Mouse (Mus musculus): ENCODE measurements around the gene Hist1h4h. TPM values are rescaled to one million over a fixed set of nuclear protein-coding genes. Genes with fewer than 3 reads are reported as not detected.
"Not testable (repeated sequence)": the region's sequence is repeated elsewhere in the genome, so short reads cannot be mapped to it uniquely, and the experiment has no call there.

Gene Hist1h4h
- polyA plus RNA-seq, 1 experiment from 2014 or later: 4.8 TPM

DNA sequence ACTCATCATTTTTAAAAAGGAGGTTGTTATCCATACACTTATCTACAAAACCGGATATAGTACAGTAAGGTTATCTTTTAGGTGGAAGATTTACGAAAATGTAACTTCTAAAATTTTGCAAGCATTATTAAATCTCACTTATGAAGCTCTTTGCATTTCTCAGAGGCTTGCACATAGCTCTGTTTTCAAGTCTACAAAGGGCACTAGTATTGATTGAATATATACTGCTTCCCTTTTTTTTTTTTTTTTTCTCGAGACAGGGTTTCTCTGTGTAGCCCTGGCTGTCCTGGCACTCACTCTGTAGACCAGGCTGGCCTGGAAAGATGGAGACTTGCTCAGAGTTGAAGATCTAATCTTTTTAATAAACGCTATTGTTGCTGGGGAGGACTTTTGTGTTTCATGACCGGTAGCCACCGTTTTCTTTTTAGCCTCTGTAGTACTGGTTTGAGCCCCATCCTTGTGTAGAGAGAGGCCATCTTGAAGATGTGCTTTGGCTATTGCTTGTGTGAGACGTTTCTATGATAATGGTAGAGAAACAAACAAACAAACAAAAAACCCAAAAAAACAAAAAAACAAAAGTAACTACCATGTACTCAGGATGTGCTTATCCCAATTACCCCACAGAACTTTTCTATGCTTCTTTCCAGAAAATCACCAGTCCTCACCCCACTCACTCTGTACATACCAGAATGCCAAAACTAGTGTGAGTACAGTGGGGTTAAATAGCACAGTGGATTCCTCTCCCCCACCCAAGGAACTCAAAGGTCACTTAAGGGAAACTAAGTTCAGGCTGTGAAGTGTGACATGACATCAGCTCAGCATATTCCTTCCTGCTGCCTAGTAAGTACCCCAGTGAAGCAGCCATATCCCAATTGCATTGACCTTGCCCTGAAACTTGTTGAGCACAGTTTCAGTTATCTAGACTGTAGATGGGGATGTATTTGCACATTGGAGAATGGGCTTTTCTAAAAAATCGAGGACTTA is 21.4 kb downstream of the Hist1h4h start:
- no peak for ATAC-seq
- H3K27ac ChIP-seq: peak overlapping the region; percentile 92
- H3K27me3 ChIP-seq (replicated peaks): no peaks in the 10 kb centered on the region
- 0 out of 2 replicates have a peak overlapping the region, but pooled peaks have one; percentile 30 for H3K9ac ChIP-seq
- H3K9me3 ChIP-seq: no peaks in the 10 kb centered on the region
- H3K4me1 ChIP-seq (replicated peaks): peaks cover 3% of the 10 kb centered on the region
- WGBS: 53% methylated on average over 8 of the region's 8 CpGs
- H3K4me2 ChIP-seq (replicated peaks): peak overlapping the region; percentile 61
- peak overlapping the region; percentile 44 for H3K4me3 ChIP-seq (replicated peaks)
- H3K36me3 ChIP-seq: no peaks in the 10 kb centered on the region

DNA sequence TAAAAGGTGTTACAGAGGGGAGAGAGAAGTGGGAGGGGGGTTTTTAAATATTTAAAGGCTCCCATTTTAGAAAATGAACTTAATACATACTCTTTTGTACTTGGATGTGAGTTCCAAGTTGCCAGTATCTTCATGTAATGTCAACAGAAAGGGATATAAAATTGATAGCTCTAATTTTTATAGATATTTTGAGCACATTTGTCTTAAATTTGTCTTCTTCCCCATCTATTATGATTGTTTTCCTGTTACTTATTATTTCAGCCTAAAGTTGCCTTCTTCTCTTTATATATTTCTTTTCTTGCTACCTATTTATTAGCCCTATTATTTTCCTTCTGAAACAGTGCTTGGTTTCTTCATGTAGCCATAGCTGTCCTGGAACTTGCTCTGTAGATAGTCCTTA is 22.1 kb downstream of the Hist1h4h start, which contains the start of gene Hist1h1d:
Gene Hist1h1d (plus strand): TSS at position 301 of the 400 bp plus-strand sequence.
- no peak within 1 kb of the TSS for H3K9ac ChIP-seq
- H3K27ac ChIP-seq: peak within 1 kb of the TSS; percentile 98
- no peaks in the 10 kb centered on the region for H3K9me3 ChIP-seq
- H3K36me3 ChIP-seq: no peaks in the 10 kb centered on the region
- H3K27me3 ChIP-seq (replicated peaks): no peaks in the 10 kb centered on the region
- no peak for ATAC-seq
- peaks cover 3% of the 10 kb centered on the region for H3K4me1 ChIP-seq (replicated peaks)
- H3K4me3 ChIP-seq (replicated peaks): no peak within 1 kb of the TSS
- H3K4me2 ChIP-seq (replicated peaks): peak within 1 kb of the TSS; percentile 61; the same call in 1 of the 2 replicates

DNA sequence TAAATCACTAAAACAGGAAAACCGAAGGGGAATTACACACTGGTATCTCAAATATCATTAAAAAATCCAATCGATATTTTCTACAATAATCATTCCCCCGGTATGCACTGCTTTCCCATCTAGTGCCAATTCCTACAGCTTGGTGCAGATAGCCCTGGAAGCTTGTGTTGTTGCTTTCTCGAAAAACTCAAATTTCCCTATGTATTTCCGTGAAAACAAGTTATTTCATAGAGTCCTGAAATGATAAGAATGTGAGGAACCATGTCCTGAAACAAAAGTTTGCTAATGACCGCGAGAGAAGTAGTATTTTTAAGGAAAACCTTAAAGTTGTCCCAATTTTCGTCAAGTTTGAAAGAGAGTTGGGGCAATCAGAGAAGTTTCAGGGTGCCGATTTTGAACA is 23.5 kb downstream of the Hist1h4h start:
- H3K4me1 ChIP-seq (replicated peaks): peaks cover 3% of the 10 kb centered on the region
- H3K4me2 ChIP-seq (replicated peaks): peak overlapping the region; percentile 88
- no peaks in the 10 kb centered on the region for H3K36me3 ChIP-seq
- H3K27me3 ChIP-seq (replicated peaks): no peaks in the 10 kb centered on the region
- H3K4me3 ChIP-seq (replicated peaks): peak overlapping the region; percentile 56
- peak overlapping the region; percentile 98 for H3K27ac ChIP-seq
- ATAC-seq: no peak
- WGBS: 16% methylated on average over 9 of the region's 9 CpGs
- H3K9me3 ChIP-seq: no peaks in the 10 kb centered on the region
- peak overlapping the region; percentile 28 for H3K9ac ChIP-seq

DNA sequence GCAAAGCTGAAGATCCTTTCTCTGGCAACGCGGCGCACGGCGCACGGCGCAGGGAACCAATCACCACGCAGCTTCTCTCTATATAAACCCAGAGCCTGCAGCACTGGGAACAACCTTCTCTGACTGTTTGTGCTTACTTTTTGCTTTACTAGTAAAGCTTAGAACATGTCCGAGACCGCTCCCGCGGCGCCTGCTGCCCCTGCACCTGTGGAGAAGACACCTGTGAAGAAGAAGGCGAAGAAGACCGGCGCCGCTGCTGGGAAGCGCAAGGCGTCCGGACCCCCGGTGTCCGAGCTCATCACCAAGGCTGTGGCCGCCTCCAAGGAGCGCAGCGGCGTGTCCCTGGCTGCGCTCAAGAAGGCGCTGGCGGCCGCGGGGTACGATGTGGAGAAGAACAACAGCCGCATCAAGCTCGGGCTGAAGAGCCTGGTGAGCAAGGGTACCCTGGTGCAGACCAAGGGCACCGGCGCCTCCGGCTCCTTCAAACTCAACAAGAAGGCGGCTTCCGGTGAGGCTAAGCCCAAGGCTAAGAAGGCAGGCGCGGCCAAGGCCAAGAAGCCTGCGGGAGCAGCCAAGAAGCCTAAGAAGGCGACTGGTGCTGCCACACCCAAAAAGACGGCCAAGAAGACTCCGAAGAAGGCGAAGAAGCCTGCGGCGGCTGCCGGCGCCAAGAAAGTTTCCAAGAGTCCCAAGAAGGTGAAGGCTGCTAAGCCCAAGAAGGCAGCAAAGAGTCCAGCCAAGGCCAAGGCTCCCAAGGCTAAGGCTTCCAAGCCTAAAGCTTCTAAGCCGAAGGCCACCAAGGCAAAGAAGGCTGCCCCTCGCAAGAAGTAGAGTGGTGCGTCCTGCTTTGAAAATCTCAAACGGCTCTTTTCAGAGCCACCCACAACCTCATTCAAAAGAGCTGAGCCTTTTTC is 24.3 kb downstream of the Hist1h4h start:
- Histone ChIP-seq H3K4me2 (replicated peaks) (peak overlapping the region; percentile 88), H3K4me1 (replicated peaks) (peaks cover 3% of the 10 kb centered on the region), H3K9me3 (no peaks in the 10 kb centered on the region), H3K9ac (peak overlapping the region; percentile 87), H3K27me3 (replicated peaks) (no peaks in the 10 kb centered on the region), H3K4me3 (replicated peaks) (peak overlapping the region; percentile 56), H3K36me3 (no peaks in the 10 kb centered on the region), H3K27ac (peak overlapping the region; percentile 98)
- under 1% methylated on average over 54 of the region's 54 CpGs for WGBS
- peak; percentile 86 for ATAC-seq

DNA sequence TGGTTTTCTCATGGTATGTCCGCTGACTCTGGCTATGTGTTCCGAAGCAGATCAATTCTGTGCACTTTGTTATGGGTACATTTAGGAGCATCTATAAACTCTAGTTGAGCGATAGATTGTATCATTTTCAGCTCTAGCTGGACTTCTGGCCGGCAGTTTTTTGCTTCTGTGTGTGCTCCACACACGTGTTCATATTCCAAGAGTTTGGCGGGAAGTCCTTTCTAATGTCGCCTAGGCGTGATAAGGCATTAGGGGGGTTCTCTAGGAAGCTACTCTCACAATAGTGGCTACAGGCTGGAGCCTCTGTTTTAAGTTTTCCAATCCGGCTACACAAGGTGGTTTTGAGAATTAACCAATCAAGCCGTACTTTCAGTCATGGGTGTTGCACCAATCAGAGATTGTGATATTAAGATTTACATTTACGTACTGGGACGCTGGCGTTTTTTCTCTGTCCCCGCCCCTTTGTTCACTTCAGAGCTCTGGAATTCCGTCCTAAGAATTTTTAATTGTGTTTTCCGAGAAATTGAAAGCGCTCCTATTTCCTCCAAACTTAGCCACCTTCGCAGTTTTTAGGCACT is 25.1 kb downstream of the Hist1h4h start:
- H3K4me2 ChIP-seq (replicated peaks): peak overlapping the region; percentile 88
- H3K36me3 ChIP-seq: no peaks in the 10 kb centered on the region
- peaks cover 3% of the 10 kb centered on the region for H3K4me1 ChIP-seq (replicated peaks)
- H3K9ac ChIP-seq: peak overlapping the region; percentile 87
- H3K4me3 ChIP-seq (replicated peaks): peak overlapping the region; percentile 56
- peak; percentile 83 for ATAC-seq
- WGBS: under 1% methylated on average over 18 of the region's 18 CpGs
- H3K27me3 ChIP-seq (replicated peaks): no peaks in the 10 kb centered on the region
- no peaks in the 10 kb centered on the region for H3K9me3 ChIP-seq
- H3K27ac ChIP-seq: peak overlapping the region; percentile 98

DNA sequence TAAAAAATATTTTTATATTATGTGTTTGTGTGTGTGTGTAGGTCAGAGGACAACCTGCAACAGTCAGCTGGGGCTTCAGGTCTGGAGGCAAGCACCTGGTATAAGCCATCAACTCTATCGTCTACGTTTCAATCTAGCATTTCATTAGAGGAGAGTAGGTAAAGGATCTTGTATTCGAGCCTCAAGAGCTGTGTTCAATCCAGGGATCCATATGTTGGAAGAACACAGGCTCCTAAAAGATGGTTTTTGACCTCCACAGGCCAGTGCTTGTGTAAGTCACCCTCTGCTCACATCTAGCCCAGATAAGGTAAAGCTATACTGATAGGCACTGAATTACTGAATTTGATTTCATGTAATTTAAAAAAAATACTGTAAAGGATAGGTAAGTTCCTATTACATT is 26.1 kb downstream of the Hist1h4h start:
- Histone ChIP-seq H3K4me3 (replicated peaks) (no peak overlapping the region), H3K9ac (peak overlapping the region; percentile 4; the same call in 1 of the 2 replicates), H3K27me3 (replicated peaks) (no peaks in the 10 kb centered on the region), H3K4me1 (replicated peaks) (peaks cover 3% of the 10 kb centered on the region), H3K9me3 (no peaks in the 10 kb centered on the region), H3K27ac (peak overlapping the region; percentile 42; the same call in 1 of the 2 replicates), H3K4me2 (replicated peaks) (peak overlapping the region; percentile 26; the same call in 1 of the 2 replicates), H3K36me3 (no peaks in the 10 kb centered on the region)
- no peak for ATAC-seq
- WGBS: 65% methylated on average over 3 of the region's 3 CpGs

DNA sequence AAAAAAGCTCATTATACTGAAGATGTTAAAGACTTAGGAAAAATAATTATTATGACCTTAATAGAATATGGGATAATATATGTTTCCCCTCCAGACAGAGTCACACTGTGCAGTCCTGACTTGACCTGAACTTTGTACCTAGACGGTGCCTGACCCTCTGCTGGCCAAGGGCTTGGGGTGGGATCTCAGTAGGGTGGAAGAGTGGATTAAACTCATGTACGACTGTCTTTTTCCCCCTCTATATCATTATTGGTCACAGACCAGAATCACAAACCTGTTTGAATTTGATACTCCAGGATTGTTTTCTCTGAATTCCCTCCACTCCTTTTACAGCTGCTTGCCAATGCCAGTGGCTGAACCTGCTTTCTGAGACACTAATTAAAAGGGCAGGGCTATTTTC is 29.8 kb downstream of the Hist1h4h start:
- H3K36me3 ChIP-seq; H3K4me1 ChIP-seq (replicated peaks); H3K27me3 ChIP-seq (replicated peaks); H3K4me3 ChIP-seq (replicated peaks); H3K9me3 ChIP-seq; H3K27ac ChIP-seq; ATAC-seq; H3K9ac ChIP-seq; H3K4me2 ChIP-seq (replicated peaks): not testable (repeated sequence)
- WGBS: 18% methylated on average over 2 of the region's 2 CpGs

DNA sequence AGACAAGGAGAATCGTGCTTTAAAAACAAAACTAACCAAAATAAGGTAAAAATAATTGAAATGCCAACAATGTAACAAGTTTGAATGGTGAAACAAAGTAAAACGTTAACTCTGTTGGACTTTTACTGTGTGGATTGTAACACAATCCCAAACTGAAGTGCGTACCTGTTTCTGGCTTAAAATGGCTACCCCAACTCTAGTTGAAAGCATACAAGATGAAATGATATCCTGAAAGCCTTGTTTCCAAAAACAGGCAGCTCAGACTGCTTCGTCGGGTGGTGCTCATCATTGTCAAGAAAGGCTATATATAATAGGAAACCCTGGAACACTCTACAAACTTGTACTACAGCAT is 30.7 kb downstream of the Hist1h4h start:
- ATAC-seq; H3K36me3 ChIP-seq; H3K4me1 ChIP-seq (replicated peaks); H3K27me3 ChIP-seq (replicated peaks); H3K9me3 ChIP-seq: not testable (repeated sequence)
- Histone ChIP-seq H3K4me2 (replicated peaks) (peak overlapping the region; percentile 51), H3K9ac (0 out of 2 replicates have a peak overlapping the region, but pooled peaks have one; percentile 49), H3K4me3 (replicated peaks) (peak overlapping the region; percentile 42), H3K27ac (peak overlapping the region; percentile 93)
- WGBS: 0% methylated on average over 2 of the region's 5 CpGs

DNA sequence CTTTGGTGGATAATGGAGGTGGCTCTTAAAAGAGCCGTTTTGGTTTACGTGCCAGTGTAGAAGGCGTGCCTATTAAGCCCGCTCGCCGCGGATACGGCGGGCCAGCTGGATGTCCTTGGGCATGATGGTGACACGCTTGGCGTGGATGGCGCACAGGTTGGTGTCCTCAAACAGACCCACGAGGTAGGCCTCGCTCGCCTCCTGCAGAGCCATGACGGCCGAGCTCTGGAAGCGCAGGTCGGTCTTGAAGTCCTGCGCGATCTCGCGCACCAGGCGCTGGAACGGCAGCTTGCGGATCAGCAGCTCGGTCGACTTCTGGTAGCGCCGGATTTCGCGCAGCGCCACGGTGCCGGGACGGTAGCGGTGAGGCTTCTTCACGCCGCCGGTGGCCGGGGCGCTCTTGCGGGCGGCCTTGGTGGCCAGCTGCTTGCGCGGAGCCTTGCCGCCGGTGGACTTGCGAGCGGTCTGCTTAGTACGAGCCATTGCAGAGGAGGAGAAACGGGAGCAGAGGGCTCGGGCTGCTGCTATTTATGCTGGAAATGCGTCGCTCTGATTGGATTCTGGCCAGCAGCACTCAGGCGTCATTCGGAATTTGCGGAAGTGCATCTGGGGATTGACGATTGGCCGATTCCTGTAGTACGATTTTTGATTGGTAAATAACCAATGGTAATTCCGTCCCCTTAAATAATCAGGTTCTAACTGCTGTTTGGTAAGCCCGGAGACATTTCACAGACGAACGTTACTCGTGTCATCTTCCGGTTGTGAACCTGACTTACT is 31.2 kb downstream of the Hist1h4h start, which contains the start of gene Hist1h3e:
Gene Hist1h3e (minus strand): TSS at position 487 of the 777 bp plus-strand sequence.
- ATAC-seq: peak; percentile 96
- peak within 1 kb of the TSS; percentile 63 for H3K4me2 ChIP-seq (replicated peaks)
- under 1% methylated on average over 43 of the region's 67 CpGs for WGBS
- not testable (repeated sequence) for H3K4me1 ChIP-seq (replicated peaks); H3K27me3 ChIP-seq (replicated peaks); H3K36me3 ChIP-seq; H3K9me3 ChIP-seq
- H3K27ac ChIP-seq: peak within 1 kb of the TSS; percentile 93
- H3K4me3 ChIP-seq (replicated peaks): peak within 1 kb of the TSS; percentile 42
- peak within 1 kb of the TSS; percentile 49 for H3K9ac ChIP-seq

DNA sequence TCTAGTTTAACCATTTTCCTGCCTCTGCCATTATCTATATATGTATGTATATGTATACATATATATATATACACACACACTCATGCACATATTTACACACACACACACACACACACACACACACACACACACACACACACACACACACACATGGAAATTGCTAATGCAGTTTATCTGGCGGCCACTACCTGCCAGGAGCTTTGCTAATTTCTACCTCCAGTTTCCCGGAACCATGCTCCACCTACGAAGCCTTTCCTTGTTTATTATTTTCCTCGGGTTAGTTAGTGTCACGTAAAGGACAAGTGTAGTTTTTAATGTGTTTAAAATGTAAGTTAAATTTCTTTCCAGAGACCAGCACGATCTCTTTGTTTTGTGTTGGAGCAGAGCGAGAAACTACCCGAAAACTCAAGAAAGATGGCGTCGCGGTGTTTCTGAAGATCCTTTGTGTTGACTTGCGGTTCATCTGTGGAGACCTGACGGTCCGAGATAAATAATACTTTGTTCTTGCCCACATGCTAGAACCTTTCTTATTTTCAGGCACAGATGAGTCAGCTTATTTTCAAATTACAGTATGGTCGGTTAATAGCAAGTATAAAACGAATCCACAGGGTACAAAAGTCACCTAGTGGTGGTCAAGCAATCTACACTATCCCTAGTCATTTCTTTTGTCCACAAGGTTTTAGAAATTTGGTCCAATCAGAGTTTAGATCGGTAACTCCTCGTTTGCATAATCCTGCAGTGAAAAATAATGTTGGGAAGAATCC is 32.0 kb downstream of the Hist1h4h start:
- peak overlapping the region; percentile 42 for H3K4me3 ChIP-seq (replicated peaks)
- ATAC-seq: peak; percentile 64
- H3K9ac ChIP-seq: peak overlapping the region; percentile 36; the same call in 1 of the 2 replicates
- H3K4me2 ChIP-seq (replicated peaks): peak overlapping the region; percentile 63
- 2% methylated on average over 18 of the region's 18 CpGs for WGBS
- no peaks in the 10 kb centered on the region for H3K9me3 ChIP-seq
- H3K27ac ChIP-seq: peak overlapping the region; percentile 93
- no peaks in the 10 kb centered on the region for H3K36me3 ChIP-seq
- H3K27me3 ChIP-seq (replicated peaks): no peaks in the 10 kb centered on the region
- no peaks in the 10 kb centered on the region for H3K4me1 ChIP-seq (replicated peaks)

DNA sequence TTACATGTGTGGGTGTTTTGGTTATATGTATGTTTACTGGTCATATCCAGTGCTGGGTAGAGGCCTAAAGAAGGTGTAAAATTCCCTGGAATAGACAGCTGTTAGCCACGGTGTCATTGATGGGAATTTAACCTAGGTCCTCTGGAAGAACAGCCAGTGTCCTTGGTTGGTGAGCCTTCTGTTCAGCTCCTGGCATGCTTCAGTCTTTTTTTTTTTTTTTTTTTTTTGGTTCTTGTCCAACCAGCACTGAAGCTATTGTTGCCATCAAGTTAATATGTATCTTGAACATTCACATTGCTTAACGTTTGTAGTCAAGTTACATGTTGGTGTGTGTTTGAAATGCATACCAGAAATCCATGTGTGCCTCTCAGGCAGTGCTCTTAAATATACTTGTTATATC is 33.6 kb downstream of the Hist1h4h start:
- Histone ChIP-seq H3K4me1 (replicated peaks) (no peaks in the 10 kb centered on the region), H3K4me2 (replicated peaks) (no peak overlapping the region), H3K27ac (no peak overlapping the region), H3K27me3 (replicated peaks) (no peaks in the 10 kb centered on the region), H3K36me3 (no peaks in the 10 kb centered on the region), H3K4me3 (replicated peaks) (no peak overlapping the region), H3K9me3 (no peaks in the 10 kb centered on the region), H3K9ac (no peak overlapping the region)
- ATAC-seq: no peak
- WGBS: 83% methylated on average over 2 of the region's 2 CpGs
